Mouse (Mus musculus): Measurements from ENCODE around the gene Hmga1b. TPM values are rescaled to one million over a fixed set of nuclear protein-coding genes. Genes with fewer than 3 reads are reported as not detected.
A peak's percentile ranks its signal among the peaks of the same experiment; 100 is the strongest.

The Hmga1b gene
- total RNA-seq, 1 experiment from 2014 or later, result 10.3 TPM

DNA sequence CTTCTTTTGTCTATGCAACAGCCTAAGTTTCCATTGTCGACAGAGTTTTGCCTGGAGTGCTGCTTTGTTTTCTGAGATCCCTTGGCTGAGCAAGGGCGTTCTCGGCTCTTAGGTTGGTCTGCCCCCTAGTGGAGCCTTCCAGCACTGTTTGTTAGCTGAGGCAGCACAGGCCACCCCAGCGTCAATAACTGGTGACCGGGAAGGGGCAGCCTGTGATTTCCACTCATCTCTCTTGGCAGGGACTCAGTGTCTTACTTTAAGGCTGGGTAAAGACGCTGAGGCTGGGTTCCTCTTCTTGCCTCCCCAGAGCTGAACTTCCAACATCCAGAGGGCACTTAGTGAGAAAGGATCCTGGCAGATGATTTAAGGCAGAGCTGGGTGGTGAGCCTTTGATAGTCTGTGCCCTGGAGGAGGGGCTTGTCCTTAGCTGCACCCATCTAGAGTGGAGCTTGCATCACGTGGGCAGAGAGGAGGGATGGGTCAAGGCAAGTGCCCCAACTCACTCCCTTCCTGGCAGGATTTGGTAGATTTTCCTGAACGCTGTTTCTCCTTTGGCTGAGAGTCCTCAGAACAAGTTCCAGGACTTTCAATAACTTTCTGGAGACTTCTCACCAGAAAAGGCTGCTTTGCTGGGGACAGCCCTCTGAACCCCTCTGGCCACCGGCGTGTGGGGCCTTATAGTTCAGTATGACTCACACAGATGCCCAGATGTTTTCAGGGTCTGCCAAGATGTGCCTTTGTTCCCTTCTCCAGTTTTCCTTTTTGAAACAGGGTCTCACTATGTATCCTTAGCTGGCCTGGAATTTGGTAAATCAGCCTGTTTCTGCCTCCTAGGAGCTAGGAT, 37.7 kb downstream of the Hmga1b start:
- peak; percentile 77 to 81 for ATAC-seq (replicated peaks in 1 of 2; ENCODE audit: insufficient read depth in 1 of 2, low FRiP score in 2 of 2, low TSS enrichment in 1 of 2, low read depth in 1 of 2, poor library complexity in 2 of 2, severe bottlenecking in 2 of 2)

DNA sequence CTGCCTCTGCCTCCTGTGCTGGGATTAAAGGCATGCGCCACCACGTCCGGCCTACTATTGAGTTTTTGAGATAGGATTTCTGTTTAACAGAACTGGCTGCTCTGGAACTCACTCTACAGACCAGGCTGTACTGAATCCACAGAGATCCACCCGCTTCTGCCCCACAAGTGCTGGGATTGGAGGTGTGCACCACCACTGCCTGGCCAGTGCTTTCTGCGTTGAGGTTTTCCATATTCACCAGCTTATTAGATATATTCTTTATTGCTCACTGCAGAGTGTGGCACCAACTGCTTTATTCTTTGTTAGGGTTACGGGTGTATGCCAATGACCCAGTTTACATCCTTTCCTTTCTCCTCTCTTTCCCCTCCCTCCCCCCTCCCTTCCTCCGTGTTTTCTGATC, 41.7 kb downstream of the Hmga1b start:
- no peak for ATAC-seq (replicated peaks in 1 of 2; ENCODE audit: insufficient read depth in 1 of 2, low FRiP score in 2 of 2, low TSS enrichment in 1 of 2, low read depth in 1 of 2, poor library complexity in 2 of 2, severe bottlenecking in 2 of 2)

DNA sequence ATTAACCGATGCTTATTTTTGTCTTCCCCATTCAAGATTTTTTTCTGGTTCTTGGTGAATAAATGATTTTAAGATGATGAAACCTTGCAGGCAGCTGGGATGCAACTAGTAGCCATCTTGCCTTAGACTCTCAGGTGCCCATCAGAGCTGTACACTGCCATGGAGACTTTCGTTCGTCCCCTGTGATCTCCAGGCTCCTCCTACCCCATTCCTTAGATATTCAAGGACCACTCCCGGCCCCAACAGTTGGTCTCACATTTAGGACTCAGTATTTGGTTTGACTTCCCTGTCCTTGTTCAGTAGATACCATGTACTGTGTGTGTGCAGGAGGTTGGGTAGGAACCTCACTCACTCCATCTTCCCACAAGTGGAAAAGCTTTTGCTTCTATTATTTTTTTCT, 42.2 kb downstream of the Hmga1b start:
- no peak for ATAC-seq (replicated peaks in 1 of 2; ENCODE audit: insufficient read depth in 1 of 2, low FRiP score in 2 of 2, low TSS enrichment in 1 of 2, low read depth in 1 of 2, poor library complexity in 2 of 2, severe bottlenecking in 2 of 2)

DNA sequence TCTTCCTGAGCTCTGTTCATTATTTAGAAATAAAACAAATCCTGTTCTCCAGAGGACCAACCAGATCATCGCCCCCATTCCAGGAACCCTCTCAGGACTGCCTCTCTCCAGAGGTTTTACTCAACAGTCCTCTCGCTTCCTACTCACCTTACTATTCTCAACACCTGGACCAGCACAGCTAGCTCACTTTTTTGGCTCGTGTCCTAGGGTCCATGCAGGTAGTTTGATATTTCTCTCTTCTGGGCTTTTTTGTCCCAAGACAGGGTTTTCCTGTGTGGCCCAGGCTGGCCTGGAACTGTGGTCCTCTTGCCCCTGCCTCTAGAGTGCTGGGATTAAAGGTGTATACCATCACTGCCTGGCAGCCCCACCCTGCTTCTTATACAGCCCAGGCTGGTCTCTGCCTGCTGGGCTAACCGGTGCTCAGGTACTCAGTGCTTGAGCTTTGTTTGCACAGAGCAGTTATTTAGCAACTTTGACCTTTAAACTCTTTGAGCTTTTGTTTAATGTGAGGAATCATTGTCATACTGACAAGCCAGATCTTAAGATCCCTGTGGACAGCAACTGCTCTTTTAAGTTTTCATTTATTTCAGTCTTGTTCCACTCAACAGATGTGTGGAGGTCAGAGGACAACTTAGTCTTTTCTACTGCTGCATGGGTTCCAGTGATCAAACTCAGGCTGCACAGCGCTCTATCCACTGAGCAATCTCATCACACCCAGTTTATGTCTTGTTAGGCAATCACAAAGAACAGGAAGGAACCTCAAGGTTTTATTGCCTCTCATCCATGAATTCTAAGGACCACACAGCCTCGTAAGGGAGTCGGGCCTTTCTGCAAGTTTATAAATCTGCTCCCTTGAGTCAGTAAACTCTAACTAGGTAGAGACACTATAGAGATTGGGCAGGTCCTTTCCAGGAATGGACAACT, 43.0 kb downstream of the Hmga1b start:
- no peak for ATAC-seq (replicated peaks in 1 of 2; ENCODE audit: insufficient read depth in 1 of 2, low FRiP score in 2 of 2, low TSS enrichment in 1 of 2, low read depth in 1 of 2, poor library complexity in 2 of 2, severe bottlenecking in 2 of 2)

DNA sequence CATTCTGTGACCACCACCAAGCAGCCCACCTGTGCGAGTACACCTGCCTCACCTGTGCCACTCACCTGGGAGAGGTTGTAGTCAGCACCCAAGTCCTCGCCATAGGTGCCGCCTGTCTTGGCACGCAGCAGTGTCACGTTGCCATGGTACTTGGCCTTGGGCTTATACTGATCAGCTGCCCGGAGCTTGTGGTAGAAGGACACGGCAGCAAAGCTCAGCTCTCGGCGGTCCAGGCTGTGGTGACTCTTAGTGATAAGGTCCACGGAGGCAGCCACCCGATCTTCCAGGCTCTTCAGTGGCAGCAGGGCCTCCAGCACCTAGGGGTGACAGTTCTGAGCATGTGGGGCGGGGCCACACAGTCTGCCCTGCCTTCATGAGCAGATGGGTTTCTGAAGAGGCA, 45.4 kb downstream of the Hmga1b start:
- ATAC-seq (replicated peaks in 1 of 2; ENCODE audit: insufficient read depth in 1 of 2, low FRiP score in 2 of 2, low TSS enrichment in 1 of 2, low read depth in 1 of 2, poor library complexity in 2 of 2, severe bottlenecking in 2 of 2), result no peak

DNA sequence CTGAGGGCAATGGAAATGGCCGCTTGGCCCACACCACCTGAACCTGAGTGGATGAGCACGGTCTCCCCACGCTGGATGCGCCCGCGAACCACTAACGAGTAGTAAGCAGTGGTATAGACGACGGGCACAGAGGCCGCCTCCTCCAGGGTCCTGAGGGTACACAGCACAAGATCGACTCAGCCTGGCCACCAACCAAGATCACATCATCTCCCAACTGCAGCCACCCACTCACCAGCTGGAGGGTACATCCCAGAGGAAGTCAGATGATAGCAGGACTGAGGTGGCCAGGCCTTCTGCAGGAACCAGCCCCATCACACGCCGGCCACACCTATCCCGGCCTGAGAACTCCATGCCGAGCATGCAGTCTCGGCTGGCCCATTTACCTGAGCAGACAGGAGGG, 49.5 kb downstream of the Hmga1b start:
- ATAC-seq (replicated peaks in 1 of 2; ENCODE audit: insufficient read depth in 1 of 2, low FRiP score in 2 of 2, low TSS enrichment in 1 of 2, low read depth in 1 of 2, poor library complexity in 2 of 2, severe bottlenecking in 2 of 2), result no peak

Other genes with a start within 250 kb of the Hmga1b start
- not detected in 2 replicates for gene Gcgr, start 232.1 kb upstream of the Hmga1b start, total RNA-seq (2017)
- gene Mcrip1, start 213.1 kb upstream of the Hmga1b start, total RNA-seq (2017), result 11.6 and 21.4 TPM in 2 replicates
- gene Ppp1r27, start 211.7 kb upstream of the Hmga1b start, total RNA-seq (2017), result not detected in 2 replicates
- 384 and 534 TPM in 2 replicates for gene P4hb, start 189.5 kb upstream of the Hmga1b start, total RNA-seq (2017)
- gene Arhgdia, start 181.2 kb upstream of the Hmga1b start, total RNA-seq (2017), result 110 and 120 TPM in 2 replicates
- 110 and 227 TPM in 2 replicates for gene Alyref, start 164.4 kb upstream of the Hmga1b start, total RNA-seq (2017)
- 18.1 and 32.6 TPM in 2 replicates for gene Anapc11, start 164.4 kb upstream of the Hmga1b start, total RNA-seq (2017)
- not detected in 2 replicates for gene Npb, start 154.3 kb upstream of the Hmga1b start, total RNA-seq (2017)
- 38.6 and 41.7 TPM in 2 replicates for gene Pcyt2, start 144.9 kb upstream of the Hmga1b start, total RNA-seq (2017)
- gene Sirt7, start 137.6 kb upstream of the Hmga1b start, total RNA-seq (2017), result 52.4 and 56.7 TPM in 2 replicates
- gene Mafg, start 129.2 kb upstream of the Hmga1b start, total RNA-seq (2017), result 18.1 and 33.2 TPM in 2 replicates
- gene Pycr1, start 119.0 kb upstream of the Hmga1b start, total RNA-seq (2017), result 0.88 and 2.1 TPM in 2 replicates
- 0.94 TPM in 1 of 2 replicates, not detected in the other for gene Myadml2, start 114.6 kb upstream of the Hmga1b start, total RNA-seq (2017)
- not detected in 2 replicates for gene Notum, start 101.6 kb upstream of the Hmga1b start, total RNA-seq (2017)
- gene Aspscr1, start 89.8 kb upstream of the Hmga1b start, total RNA-seq (2017), result 37.1 and 48.8 TPM in 2 replicates
- gene Cenpx, start 49.1 kb upstream of the Hmga1b start, total RNA-seq (2017), result 58.2 and 91.7 TPM in 2 replicates
- gene Lrrc45, start 48.9 kb upstream of the Hmga1b start, total RNA-seq (2017), result 34.2 and 34.5 TPM in 2 replicates
- not detected in 2 replicates for gene Rac3, start 41.3 kb upstream of the Hmga1b start, total RNA-seq (2017)
- 12.5 and 21.0 TPM in 2 replicates for gene Dcxr, start 35.5 kb upstream of the Hmga1b start, total RNA-seq (2017)
- gene Cbr2, start 30.7 kb upstream of the Hmga1b start, total RNA-seq (2017), result not detected in 2 replicates
- gene Rfng, start 21.4 kb downstream of the Hmga1b start, total RNA-seq (2017), result 2.6 and 4.0 TPM in 2 replicates
- 58.1 and 67.2 TPM in 2 replicates for gene Gps1, start 21.5 kb downstream of the Hmga1b start, total RNA-seq (2017)
- 28.9 and 38.7 TPM in 2 replicates for gene Dus1l, start 33.6 kb downstream of the Hmga1b start, total RNA-seq (2017)
- 26.1 and 46.4 TPM in 2 replicates for gene Fasn, start 61.8 kb downstream of the Hmga1b start, total RNA-seq (2017)
- gene Ccdc57, start 170.1 kb downstream of the Hmga1b start, total RNA-seq (2017), result 9.2 and 10.0 TPM in 2 replicates
- 2.0 and 8.8 TPM in 2 replicates for gene Slc16a3, start 185.7 kb downstream of the Hmga1b start, total RNA-seq (2017)
- 97.6 and 158 TPM in 2 replicates for gene Csnk1d, start 228.5 kb downstream of the Hmga1b start, total RNA-seq (2017)

Measured in hematopoietic stem cell, adult 5-6 weeks (primary cell).